ENCODE assay signal across 24 mouse cellular contexts in the genomic region with DNA sequence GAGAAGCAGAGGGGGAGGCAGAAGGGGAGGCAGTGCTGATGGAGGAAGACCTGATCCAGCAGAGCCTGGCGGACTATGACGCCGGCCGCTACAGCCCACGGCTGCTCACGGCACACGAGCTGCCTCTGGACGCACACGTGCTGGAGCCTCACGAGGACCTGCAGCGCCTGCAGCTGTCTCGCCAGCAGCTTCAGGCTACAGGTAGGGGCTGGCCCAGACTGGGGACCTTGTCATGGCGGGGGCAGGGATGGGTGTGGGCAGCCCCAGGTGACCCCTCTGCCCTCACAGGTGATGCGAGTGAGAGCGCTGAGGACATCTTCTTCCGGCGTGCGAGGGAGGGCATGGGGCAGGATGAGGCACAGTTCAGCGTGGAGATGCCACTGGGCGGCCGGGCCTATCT. TPM values are rescaled to one million over a fixed set of nuclear protein-coding genes. Genes with fewer than 3 reads are reported as not detected.
"Had no signal": no experiment of that assay in that cellular context is flagged by ENCODE, and none has a peak within 500 bp of the region (broad histone marks: within the 10 kb centered on the region; RNA-seq: fewer than 3 reads in every experiment).

No protein-coding gene starts in this region.

- DNase-seq: kidney, adult 8-10 months; kidney, postnatal 10 days; kidney, postnatal 36 days; left cerebral cortex, postnatal 4 days; liver, postnatal 0 days; lung, embryonic 14.5 days; retina, postnatal 1 day; right cerebral cortex, postnatal 25 days; spleen, adult 18-20 months; thymus, postnatal 25 days had no signal

- H3K4me3 ChIP-seq: limb, embryonic 12.5 days; limb, embryonic 15.5 days; midbrain, embryonic 13.5 days; myocyte; neural tube, embryonic 13.5 days; stomach, embryonic 15.5 days had no signal

- H3K9ac ChIP-seq: limb, embryonic 12.5 days; limb, embryonic 15.5 days; liver, embryonic 14.5 days; liver, postnatal 0 days; lung, embryonic 14.5 days; midbrain, embryonic 13.5 days; neural tube, embryonic 13.5 days; stomach, embryonic 15.5 days had no signal

- H3K27me3 ChIP-seq: limb, embryonic 12.5 days; limb, embryonic 15.5 days; midbrain, embryonic 13.5 days; neural tube, embryonic 13.5 days; stomach, embryonic 15.5 days had no signal

- H3K27ac ChIP-seq: limb, embryonic 12.5 days; limb, embryonic 15.5 days; liver, embryonic 14.5 days; macrophage; midbrain, embryonic 13.5 days; neural tube, embryonic 13.5 days; stomach, embryonic 15.5 days had no signal

- H3K9me3 ChIP-seq: limb, embryonic 12.5 days; limb, embryonic 15.5 days; midbrain, embryonic 13.5 days; neural tube, embryonic 13.5 days; stomach, embryonic 15.5 days had no signal

- H3K4me2 ChIP-seq: limb, embryonic 12.5 days; limb, embryonic 15.5 days; liver, embryonic 11.5 days; lung, embryonic 14.5 days; midbrain, embryonic 13.5 days; neural tube, embryonic 13.5 days; stomach, embryonic 15.5 days had no signal

- ATAC-seq: liver, postnatal 0 days; lung, postnatal 0 days; midbrain, embryonic 13.5 days; midbrain, embryonic 16.5 days had no signal

RNA-seq across cellular contexts. Expression of gene Tbxa2r, which starts 3.4 kb away (rescaled TPM):
- total RNA-seq: monocyte, adult 5-6 weeks had no signal
- polyA plus RNA-seq: macrophage had no signal

RNA-seq across cellular contexts. Expression of gene Gipc3, which starts 17.9 kb away (rescaled TPM):
- total RNA-seq: megakaryocyte-erythroid progenitor cell, adult 5-6 weeks; monocyte, adult 5-6 weeks; neutrophil, adult 5-6 weeks had no signal
- polyA plus RNA-seq: liver, embryonic 11.5 days; macrophage; midbrain, embryonic 13.5 days; midbrain, embryonic 16.5 days; neural tube, embryonic 13.5 days had no signal
